Mouse (Mus musculus) embryonic facial prominence, embryonic 10.5 days (tissue): ENCODE measurements at regions not wholly inside any gene's neighbourhood (a gene's known extent, or its start where the extent isn't known, plus 50 kb on each side); places are given as distances from the start of the nearest gene placed in this dataset.

Source experiments
- DNase-seq: peaks from one replicate; pipeline ENCODE4 v3.0.0-alpha.2; 2017; ENCODE audit warnings: low spot score
- H3K27ac ChIP-seq: fragments of 300-500 bp; sonication (generic); replicated peaks from 2 replicates; pipeline ENCODE4 v1.5.1; 2016; ENCODE audit warnings: mild to moderate bottlenecking
- H3K27me3 ChIP-seq: fragments of 300-500 bp; sonication (generic); replicated peaks from 2 replicates; pipeline ENCODE4 v1.6.1; 2016; ENCODE audit warnings: low read depth, mild to moderate bottlenecking; ENCODE audit not compliant: poor library complexity, severe bottlenecking
- H3K36me3 ChIP-seq: fragments of 300-500 bp; sonication (generic); replicated peaks from 2 replicates; pipeline ENCODE4 v1.6.1; 2016; ENCODE audit warnings: mild to moderate bottlenecking, moderate library complexity
- H3K4me1 ChIP-seq: fragments of 300-500 bp; sonication (generic); 2 replicates; pipeline ENCODE4 v1.6.1; 2016
- H3K4me3 ChIP-seq: fragments of 300-500 bp; sonication (generic); 2 replicates; pipeline ENCODE4 v1.5.1; 2016; ENCODE audit warnings: mild to moderate bottlenecking, moderate library complexity
- H3K9me3 ChIP-seq: fragments of 300-500 bp; sonication (generic); 2 replicates; pipeline ENCODE4 v1.6.1; 2016; ENCODE audit warnings: mild to moderate bottlenecking
- WGBS: fragments of 180-500 bp; shearing (Covaris S2); methylation state at CpG from one replicate; pipeline ENCODE4 v1.1.7; 2016; 5-methylcytosine and 5-hydroxymethylcytosine counted together

DNA sequence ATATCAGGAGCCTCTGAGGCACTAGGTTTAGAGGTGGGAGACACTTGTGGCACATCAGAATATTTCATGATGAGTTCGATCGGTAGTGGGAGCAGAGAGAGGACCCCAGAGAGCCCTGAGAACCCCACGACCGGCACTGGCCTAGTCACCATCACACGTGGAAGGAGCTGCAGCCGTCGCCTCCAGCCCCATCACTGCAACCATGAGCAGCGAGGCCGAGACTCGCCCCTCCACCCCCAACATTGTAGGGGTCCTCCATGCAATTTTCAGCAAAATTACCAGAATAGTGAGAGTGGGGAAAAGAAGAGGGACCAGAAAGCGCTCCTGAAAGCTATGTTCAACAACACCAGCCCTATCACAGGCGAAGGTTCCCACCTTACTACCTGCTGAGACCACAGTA, 297.0 kb downstream of the Edem1 start:
- no peak overlapping the region for H3K27ac ChIP-seq
- H3K36me3 ChIP-seq = no peaks in the 10 kb centered on the region
- no peak overlapping the region for H3K4me3 ChIP-seq
- WGBS = 93% methylated on average over 12 of the region's 12 CpGs
- DNase-seq = no peak
- H3K9me3 ChIP-seq = no peaks in the 10 kb centered on the region
- no peaks in the 10 kb centered on the region for H3K4me1 ChIP-seq
- H3K27me3 ChIP-seq = no peaks in the 10 kb centered on the region

GRCm38 (mm10) chr6:109127203-109127602, 298.8 kb downstream of the Edem1 start:
- DNase-seq = no peak
- 93% methylated on average over 1 of the region's 1 CpGs for WGBS
- H3K27me3 ChIP-seq = no peaks in the 10 kb centered on the region

GRCm38 (mm10) chr6:109146111-109146510, 317.7 kb downstream of the Edem1 start:
- Histone ChIP-seq H3K4me3 (no peak overlapping the region), H3K27ac (no peak overlapping the region), H3K9me3 (no peaks in the 10 kb centered on the region), H3K4me1 (peaks cover 4% of the 10 kb centered on the region; the same call in 1 of the 2 replicates), H3K36me3 (no peaks in the 10 kb centered on the region), H3K27me3 (no peaks in the 10 kb centered on the region)
- DNase-seq = no peak
- WGBS = 78% methylated on average over 5 of the region's 5 CpGs

More at GRCm38 (mm10) chr6:109127203-109127602, 298.8 kb downstream of the Edem1 start:
- Histone ChIP-seq H3K9me3 (no peaks in the 10 kb centered on the region), H3K4me3 (no peak overlapping the region), H3K27ac (no peak overlapping the region), H3K36me3 (no peaks in the 10 kb centered on the region), H3K4me1 (no peaks in the 10 kb centered on the region)

DNA sequence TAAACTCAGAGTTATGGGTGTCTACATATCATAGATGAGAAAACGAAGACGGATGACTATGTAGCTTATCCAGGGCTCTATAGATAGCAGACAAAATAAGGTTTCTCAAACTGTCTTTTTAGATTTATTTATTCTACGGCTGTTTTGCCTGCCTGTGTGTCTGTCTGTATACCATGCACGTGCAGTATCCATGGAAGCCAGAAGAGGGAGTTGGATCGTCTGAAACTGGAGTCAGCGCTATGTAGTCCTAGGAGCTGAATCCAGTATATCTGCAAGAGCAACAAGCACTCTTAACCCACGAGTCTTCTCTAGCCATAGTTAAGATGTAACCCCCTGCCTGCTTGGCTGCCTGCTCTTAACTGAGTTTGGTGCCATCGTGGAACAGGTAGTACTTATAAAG, 320.6 kb downstream of the Edem1 start:
- no peaks in the 10 kb centered on the region for H3K36me3 ChIP-seq
- H3K9me3 ChIP-seq = no peaks in the 10 kb centered on the region
- H3K27ac ChIP-seq = no peak overlapping the region
- no peaks in the 10 kb centered on the region for H3K27me3 ChIP-seq
- WGBS = 81% methylated on average over 8 of the region's 8 CpGs
- DNase-seq = no peak
- H3K4me3 ChIP-seq = no peak overlapping the region
- H3K4me1 ChIP-seq = peaks cover 4% of the 10 kb centered on the region; the same call in 1 of the 2 replicates

- DNase-seq = peak; percentile 82
- no peaks in the 10 kb centered on the region for H3K9me3 ChIP-seq
- peaks cover 4% of the 10 kb centered on the region; the same call in 1 of the 2 replicates for H3K4me1 ChIP-seq
- H3K27me3 ChIP-seq = no peaks in the 10 kb centered on the region
- no peak overlapping the region for H3K27ac ChIP-seq
- WGBS = 42% methylated on average over 22 of the region's 22 CpGs
- H3K4me3 ChIP-seq = no peak overlapping the region
- H3K36me3 ChIP-seq = no peaks in the 10 kb centered on the region
Observed at GRCm38 (mm10) chr6:109150023-109150911, 321.8 kb downstream of the Edem1 start.

DNA sequence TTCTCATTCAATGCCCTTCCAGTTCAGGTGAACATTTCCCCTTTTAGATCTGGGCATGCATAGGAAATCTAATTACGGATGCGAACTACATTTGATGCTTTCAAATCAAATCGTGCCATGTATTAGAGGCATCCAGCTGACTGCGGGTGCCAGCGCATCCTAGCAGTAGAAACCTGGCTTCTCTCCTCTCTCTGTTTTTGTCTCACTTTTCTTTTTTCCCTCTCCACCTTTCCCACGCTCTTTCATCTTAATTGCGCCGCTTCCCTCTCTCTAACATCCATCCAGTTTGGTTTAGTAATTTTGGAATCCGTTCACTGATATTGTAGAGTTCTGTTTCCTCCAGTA, 322.4 kb downstream of the Edem1 start:
- no peaks in the 10 kb centered on the region for H3K36me3 ChIP-seq
- H3K27me3 ChIP-seq = no peaks in the 10 kb centered on the region
- 90% methylated on average over 9 of the region's 9 CpGs for whole genome bisulfite sequencing
- no peak overlapping the region for H3K4me3 ChIP-seq
- H3K9me3 ChIP-seq = no peaks in the 10 kb centered on the region
- no peak for DNase-seq
- no peak overlapping the region for H3K27ac ChIP-seq
- peaks cover 4% of the 10 kb centered on the region; the same call in 1 of the 2 replicates for H3K4me1 ChIP-seq

DNA sequence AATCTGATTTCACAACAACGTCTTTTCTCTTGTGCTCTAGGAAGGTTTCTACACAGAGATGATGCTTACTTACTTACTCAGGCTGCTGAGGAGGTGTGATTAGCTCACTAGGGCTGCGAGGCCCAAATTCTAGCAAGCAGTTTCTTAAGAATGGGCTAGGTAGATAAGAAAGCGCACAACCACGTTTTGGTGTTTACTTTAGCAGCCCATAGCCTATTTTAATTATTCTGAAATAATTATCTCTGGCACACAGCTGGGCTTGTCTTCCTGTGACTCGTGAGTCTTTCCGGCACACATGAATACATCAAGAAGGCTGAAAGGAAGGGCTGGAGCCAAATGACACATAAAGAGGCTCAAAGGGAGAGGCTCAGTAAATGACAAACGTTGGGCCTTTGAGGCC, 325.2 kb downstream of the Edem1 start:
- peaks cover 4% of the 10 kb centered on the region; the same call in 1 of the 2 replicates for H3K4me1 ChIP-seq
- no peaks in the 10 kb centered on the region for H3K9me3 ChIP-seq
- no peaks in the 10 kb centered on the region for H3K36me3 ChIP-seq
- no peak for DNase-seq
- H3K27me3 ChIP-seq = no peaks in the 10 kb centered on the region
- H3K4me3 ChIP-seq = no peak overlapping the region
- 72% methylated on average over 7 of the region's 7 CpGs for WGBS
- H3K27ac ChIP-seq = no peak overlapping the region

- Histone ChIP-seq H3K4me1 (no peaks in the 10 kb centered on the region), H3K9me3 (no peaks in the 10 kb centered on the region), H3K4me3 (no peak overlapping the region), H3K36me3 (no peaks in the 10 kb centered on the region), H3K27ac (no peak overlapping the region), H3K27me3 (no peaks in the 10 kb centered on the region)
- DNase-seq = no peak
- WGBS = 91% methylated on average over 7 of the region's 7 CpGs
Observed at GRCm38 (mm10) chr6:109159561-109159960, 331.1 kb downstream of the Edem1 start.

DNA sequence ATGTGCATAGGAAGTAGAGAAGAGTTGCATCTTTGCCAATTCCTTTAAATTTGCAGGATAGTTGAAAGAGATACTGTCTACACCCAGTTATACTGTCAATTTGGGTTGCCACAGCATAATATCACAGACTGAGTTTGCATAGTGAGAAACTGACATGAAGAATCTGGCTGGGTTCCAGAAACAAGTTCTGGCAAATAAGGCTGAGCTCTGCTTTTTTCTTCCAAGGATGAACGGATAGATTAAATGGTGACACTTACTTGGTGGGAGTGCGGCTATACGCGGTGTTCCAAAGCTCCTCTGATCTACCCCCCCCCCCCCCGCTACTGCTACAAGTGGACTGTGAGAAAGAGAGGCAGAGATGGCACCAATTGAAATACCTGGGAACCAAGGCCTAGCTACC, 339.0 kb downstream of the Edem1 start:
- Histone ChIP-seq H3K27me3 (no peaks in the 10 kb centered on the region), H3K4me3 (no peak overlapping the region), H3K4me1 (no peaks in the 10 kb centered on the region), H3K36me3 (no peaks in the 10 kb centered on the region), H3K9me3 (no peaks in the 10 kb centered on the region), H3K27ac (no peak overlapping the region)
- WGBS = 93% methylated on average over 5 of the region's 5 CpGs
- DNase-seq = no peak

GRCm38 (mm10) chr6:109172104-109172850, 343.8 kb downstream of the Edem1 start:
- H3K4me1 ChIP-seq = peaks cover 4% of the 10 kb centered on the region; the same call in 1 of the 2 replicates
- DNase-seq = no peak
- H3K4me3 ChIP-seq = no peak overlapping the region
- H3K36me3 ChIP-seq = no peaks in the 10 kb centered on the region
- 81% methylated on average over 6 of the region's 6 CpGs for WGBS
- H3K27me3 ChIP-seq = no peaks in the 10 kb centered on the region
- no peaks in the 10 kb centered on the region for H3K9me3 ChIP-seq
- no peak overlapping the region for H3K27ac ChIP-seq

GRCm38 (mm10) chr6:109173015-109173414, 344.6 kb downstream of the Edem1 start:
- no peaks in the 10 kb centered on the region for H3K27me3 ChIP-seq
- no peaks in the 10 kb centered on the region for H3K9me3 ChIP-seq
- no peak overlapping the region for H3K4me3 ChIP-seq
- 82% methylated on average over 1 of the region's 1 CpGs for WGBS
- H3K36me3 ChIP-seq = no peaks in the 10 kb centered on the region
- peaks cover 4% of the 10 kb centered on the region; the same call in 1 of the 2 replicates for H3K4me1 ChIP-seq
- H3K27ac ChIP-seq = no peak overlapping the region
- no peak for DNase-seq

DNA sequence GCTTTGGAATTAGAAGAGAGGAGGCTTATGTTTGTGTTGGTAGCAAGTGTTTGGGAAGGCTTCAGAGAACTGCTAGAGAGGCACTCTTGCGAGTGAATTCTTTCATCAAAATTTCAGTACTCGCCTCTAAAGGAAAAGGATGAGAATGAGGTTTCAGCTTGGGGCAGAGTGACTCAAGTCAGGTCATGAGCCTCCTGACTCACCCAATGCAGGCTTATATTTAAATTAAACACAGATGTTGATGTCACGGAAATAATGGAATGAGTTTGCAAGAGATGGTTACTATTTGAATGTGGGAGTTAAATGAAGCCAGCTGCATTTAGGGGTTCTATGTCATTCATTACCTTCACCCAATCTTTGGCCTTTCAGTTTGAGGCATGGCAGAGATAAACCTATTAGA, 348.4 kb downstream of the Edem1 start:
- Histone ChIP-seq H3K27ac (no peak overlapping the region), H3K36me3 (no peaks in the 10 kb centered on the region), H3K4me1 (peaks cover 4% of the 10 kb centered on the region; the same call in 1 of the 2 replicates), H3K4me3 (no peak overlapping the region), H3K9me3 (no peaks in the 10 kb centered on the region), H3K27me3 (no peaks in the 10 kb centered on the region)
- 45% methylated on average over 3 of the region's 3 CpGs for WGBS
- no peak for DNase-seq

DNA sequence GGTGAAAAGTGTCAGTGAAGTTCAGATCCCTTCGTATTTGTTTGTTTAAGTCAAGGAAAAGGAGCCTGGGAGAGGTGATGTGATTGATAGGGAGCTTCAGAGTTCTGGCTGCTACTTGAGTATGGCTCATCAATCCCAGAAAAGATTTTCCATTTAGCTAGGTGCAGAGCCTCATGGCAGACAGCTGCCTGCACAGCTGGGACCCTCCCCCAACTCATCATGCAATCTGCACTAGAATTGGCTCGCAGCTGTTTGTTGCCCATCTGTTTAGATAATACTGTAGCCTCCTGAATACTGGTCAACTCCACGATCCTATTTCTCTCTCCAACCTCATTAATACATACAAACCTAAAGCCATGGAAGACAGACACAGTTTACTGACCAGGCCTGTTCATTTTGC, 354.4 kb downstream of the Edem1 start:
- no peak for DNase-seq
- H3K4me1 ChIP-seq = no peaks in the 10 kb centered on the region
- H3K27me3 ChIP-seq = no peaks in the 10 kb centered on the region
- H3K4me3 ChIP-seq = no peak overlapping the region
- WGBS = 62% methylated on average over 3 of the region's 3 CpGs
- no peaks in the 10 kb centered on the region for H3K36me3 ChIP-seq
- H3K27ac ChIP-seq = no peak overlapping the region
- H3K9me3 ChIP-seq = no peaks in the 10 kb centered on the region
